Comparison of ENCODE assay signal across 18 mouse cellular contexts in the genomic region with DNA sequence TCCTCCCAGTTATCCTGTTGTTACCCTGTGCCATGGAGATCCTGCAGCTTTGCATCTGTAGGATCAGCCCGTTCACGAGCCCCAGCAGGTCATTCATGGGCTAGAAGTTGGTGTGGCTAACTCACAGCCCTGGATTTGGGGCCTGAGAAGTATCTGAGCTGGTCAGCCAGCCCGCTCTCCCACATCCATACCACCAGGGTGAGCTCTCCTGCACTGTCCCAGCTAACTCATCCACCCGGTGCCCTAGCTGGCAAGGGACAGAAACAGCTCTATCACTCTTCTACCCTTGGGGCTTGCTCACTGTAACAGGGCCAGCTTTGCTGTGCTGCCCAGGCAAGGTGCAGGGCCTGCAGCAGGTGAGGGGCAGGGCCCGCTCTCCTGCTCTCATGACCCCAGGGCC.
A peak's percentile ranks its signal among the peaks of the same experiment; 100 is the strongest.
DNase-seq lines count a peak whose midpoint lies in the region; ATAC-seq and TF ChIP-seq lines count a peak whose summit lies in the region.
"Had no signal": no experiment of that assay in that cellular context is flagged by ENCODE, and none has a peak within 500 bp of the region (broad histone marks: within the 10 kb centered on the region; RNA-seq: fewer than 3 reads in every experiment).

No protein-coding gene starts in this region.

- no peaks in the 10 kb centered on the region for H3K27me3 ChIP-seq in kidney, postnatal 0 days (ENCODE audit: insufficient read depth, low read length)
- no peaks in the 10 kb centered on the region for H3K27me3 ChIP-seq in C2C12 (ENCODE audit: control insufficient read depth, insufficient read depth, insufficient read length)
- H3K27me3 ChIP-seq in hindbrain, embryonic 11.5 days (ENCODE audit: control insufficient read depth, insufficient read depth, low read length) = no peaks in the 10 kb centered on the region
- H3K27me3 ChIP-seq: hindbrain, embryonic 15.5 days; limb, embryonic 13.5 days had no signal

- no peaks in the 10 kb centered on the region for H3K9me3 ChIP-seq in kidney, postnatal 0 days (replicated peaks; ENCODE audit: low read length)
- no peaks in the 10 kb centered on the region for H3K9me3 ChIP-seq in hindbrain, embryonic 11.5 days (ENCODE audit: control insufficient read depth, low read length)
- H3K9me3 ChIP-seq: embryonic facial prominence, embryonic 12.5 days; forebrain, embryonic 10.5 days; heart, embryonic 15.5 days; hindbrain, embryonic 15.5 days; limb, embryonic 13.5 days had no signal

- peak; percentile 53 for TF ChIP-seq CTCF in kidney, postnatal 0 days (IDR thresholded peaks at IDR 0.05; ENCODE audit: low read depth)
- peak; percentile 30 for TF ChIP-seq CTCF in C2C12 (IDR thresholded peaks at IDR 0.05; ENCODE audit: control insufficient read depth, insufficient read depth, insufficient read length)

- H3K4me3 ChIP-seq in kidney, postnatal 0 days (replicated peaks; ENCODE audit: low read depth, low read length) = no peak overlapping the region
- no peak overlapping the region for H3K4me3 ChIP-seq in C2C12 (ENCODE audit: insufficient read depth, poor library complexity, severe bottlenecking)
- H3K4me3 ChIP-seq in hindbrain, embryonic 11.5 days (ENCODE audit: low read depth, low read length) = no peak overlapping the region
- H3K4me3 ChIP-seq: embryonic facial prominence, embryonic 12.5 days; forebrain, embryonic 10.5 days; heart, embryonic 15.5 days; hindbrain, embryonic 15.5 days; limb, embryonic 13.5 days; myocyte had no signal

- WGBS in kidney, postnatal 0 days = 70% methylated on average over 5 of the region's 5 CpGs
- WGBS in hindbrain, embryonic 11.5 days = 71% methylated on average over 5 of the region's 5 CpGs

- no peak overlapping the region for H3K4me2 ChIP-seq in kidney, postnatal 0 days (ENCODE audit: low read length)
- no peak overlapping the region for H3K4me2 ChIP-seq in hindbrain, embryonic 11.5 days (replicated peaks; ENCODE audit: low read depth, low read length)
- H3K4me2 ChIP-seq: embryonic facial prominence, embryonic 12.5 days; heart, embryonic 15.5 days; hindbrain, embryonic 15.5 days; limb, embryonic 13.5 days; midbrain, embryonic 11.5 days had no signal

- no peaks in the 10 kb centered on the region for H3K36me3 ChIP-seq in kidney, postnatal 0 days (ENCODE audit: insufficient read depth, low read length)
- H3K36me3 ChIP-seq in C2C12 (ENCODE audit: control insufficient read depth, insufficient read depth) = no peaks in the 10 kb centered on the region
- no peaks in the 10 kb centered on the region for H3K36me3 ChIP-seq in hindbrain, embryonic 11.5 days (ENCODE audit: control insufficient read depth, insufficient read depth, low read length)
- H3K36me3 ChIP-seq: embryonic facial prominence, embryonic 12.5 days; forebrain, embryonic 10.5 days; heart, embryonic 15.5 days; hindbrain, embryonic 15.5 days; limb, embryonic 13.5 days had no signal

- no peak for DNase-seq in kidney, postnatal 0 days (ENCODE audit: low spot score)
- DNase-seq in kidney, adult 8-10 months = no peak
- peak; percentile 80 for DNase-seq in 3T3-L1 (ENCODE audit: low read depth, low spot score)
- DNase-seq in hindbrain, embryonic 11.5 days (ENCODE audit: low spot score) = no peak
- DNase-seq in T-cell, adult 2 months (ENCODE audit: low spot score) = no peak
- DNase-seq: adrenal gland, adult 8-10 months; cerebellum, adult 8-10 months; lung, postnatal 10 days; retina, postnatal 1 day had no signal

- H3K27ac ChIP-seq in kidney, postnatal 0 days = no peak overlapping the region
- H3K27ac ChIP-seq in hindbrain, embryonic 11.5 days (ENCODE audit: low read depth, low read length) = no peak overlapping the region
- H3K27ac ChIP-seq: embryonic facial prominence, embryonic 12.5 days; forebrain, embryonic 10.5 days; heart, embryonic 15.5 days; hindbrain, embryonic 15.5 days; limb, embryonic 13.5 days had no signal

- H3K79me2 ChIP-seq in C2C12 (ENCODE audit: control insufficient read depth, insufficient read depth) = no peaks in the 10 kb centered on the region

- no peaks in the 10 kb centered on the region for H3K79me3 ChIP-seq in C2C12 (ENCODE audit: low read depth)

- H3ac ChIP-seq in C2C12 (ENCODE audit: control insufficient read depth, insufficient read length, low read depth) = no peak overlapping the region

- H3K9ac ChIP-seq in kidney, postnatal 0 days (ENCODE audit: low read depth, low read length) = no peak overlapping the region
- no peak overlapping the region for H3K9ac ChIP-seq in hindbrain, embryonic 11.5 days (ENCODE audit: low read depth, low read length)
- H3K9ac ChIP-seq: embryonic facial prominence, embryonic 12.5 days; heart, embryonic 15.5 days; hindbrain, embryonic 15.5 days; limb, embryonic 13.5 days had no signal

- ATAC-seq in kidney, postnatal 0 days (replicated peaks; ENCODE audit: low FRiP score, low read depth) = no peak
- ATAC-seq in common myeloid progenitor, adult 5-6 weeks (replicated peaks; ENCODE audit: low read depth, poor library complexity, severe bottlenecking) = peak; percentile 51; the same call in 1 of the 2 replicates
- ATAC-seq in hindbrain, embryonic 11.5 days (ENCODE audit: low FRiP score) = no peak

- no peaks in the 10 kb centered on the region for H3K4me1 ChIP-seq in kidney, postnatal 0 days (replicated peaks; ENCODE audit: insufficient read depth, low read length)
- H3K4me1 ChIP-seq in hindbrain, embryonic 11.5 days (replicated peaks; ENCODE audit: control insufficient read depth, insufficient read depth, low read length) = no peaks in the 10 kb centered on the region
- H3K4me1 ChIP-seq: heart, embryonic 15.5 days had no signal

TF ChIP-seq in C2C12, 6 proteins besides CTCF, POLR2A, EP300 and RAD21:
- TF ChIP-seq MYOG (IDR thresholded peaks at IDR 0.05; ENCODE audit: control insufficient read depth, extremely low read depth, insufficient read length) (no peak), FOSL1 (IDR thresholded peaks at IDR 0.05; ENCODE audit: insufficient read depth, low read length, poor library complexity, severe bottlenecking) (no peak), MYOD1 (IDR thresholded peaks at IDR 0.05; ENCODE audit: control insufficient read depth, insufficient read length, low read depth) (no peak), USF1 (IDR thresholded peaks at IDR 0.05; ENCODE audit: low read depth) (no peak), CEBPB (IDR thresholded peaks at IDR 0.05; ENCODE audit: low read depth) (no peak), MAX (IDR thresholded peaks at IDR 0.05) (no peak)
